Mouse (Mus musculus) MEL (cell line): Measurements from ENCODE around the gene Cep63. TPM values are rescaled to one million over a fixed set of nuclear protein-coding genes. Genes with fewer than 3 reads are reported as not detected.

Experiments
- DNase-seq: peaks from one replicate; pipeline ENCODE4 v3.0.0; 2011; ENCODE audit warnings: low read depth, low spot score
- H3K27ac ChIP-seq: 2 replicates; pipeline ENCODE4 v1.5.1; 2012; ENCODE audit warnings: low read depth, mild to moderate bottlenecking, control low read depth, low read length, moderate library complexity; ENCODE audit not compliant: control insufficient read depth
- H3K27me3 ChIP-seq, 2 experiments: fragments of 150-350 bp in 1 of 2; sonication (generic) in 1 of 2; 2 replicates each; pipeline ENCODE4 v1.6.1; 2012; ENCODE audit warnings: low read length in 2 of 2, mild to moderate bottlenecking in 2 of 2, improper control_type of control experiment in 1 of 2, moderate library complexity in 1 of 2; ENCODE audit not compliant: insufficient read depth in 2 of 2, control insufficient read depth in 1 of 2
- H3K36me3 ChIP-seq, 2 experiments: 2 replicates each; pipeline ENCODE4 v1.6.1; 2012 to 2014; ENCODE audit warnings: low read length in 2 of 2, improper control_type of control experiment in 1 of 2, inconsistent platforms in 1 of 2, mild to moderate bottlenecking in 1 of 2; ENCODE audit not compliant: insufficient read depth in 2 of 2, control insufficient read depth in 1 of 2
- H3K4me1 ChIP-seq, 2 experiments: fragments of 150-350 bp in 1 of 2; sonication (generic) in 1 of 2; 2 replicates each; pipeline ENCODE4 v1.6.1; 2012; ENCODE audit warnings: low read length in 2 of 2, improper control_type of control experiment in 1 of 2, mild to moderate bottlenecking in 1 of 2; ENCODE audit not compliant: insufficient read depth in 2 of 2, control insufficient read depth in 1 of 2
- H3K4me3 ChIP-seq, 2 experiments: fragments of 150-350 bp in 1 of 2; sonication (generic) in 1 of 2; 2 replicates each; pipeline ENCODE4 v1.5.1; 2012; ENCODE audit warnings: low read depth in 2 of 2, low read length in 2 of 2, mild to moderate bottlenecking in 2 of 2, moderate library complexity in 2 of 2, control low read depth in 1 of 2, improper control_type of control experiment in 1 of 2; ENCODE audit not compliant: control insufficient read depth in 1 of 2, insufficient read depth in 1 of 2
- H3K79me2 ChIP-seq: 2 replicates; pipeline ENCODE4 v1.6.1; 2012; ENCODE audit warnings: mild to moderate bottlenecking, low read length, moderate library complexity; ENCODE audit not compliant: control insufficient read depth, poor library complexity, insufficient read depth
- H3K9ac ChIP-seq: 2 replicates; pipeline ENCODE4 v1.6.1; 2012; ENCODE audit warnings: low read depth, mild to moderate bottlenecking, control low read depth, low read length, moderate library complexity; ENCODE audit not compliant: control insufficient read depth, poor library complexity, severe bottlenecking
- H3K9me3 ChIP-seq: fragments of 150-350 bp; sonication (generic); replicated peaks from 2 replicates; pipeline ENCODE4 v1.6.1; 2012; ENCODE audit warnings: mild to moderate bottlenecking, low read length, improper control_type of control experiment, moderate library complexity; ENCODE audit not compliant: insufficient read depth
- E2F4 ChIP-seq: IDR thresholded peaks from 2 replicates; pipeline ENCODE4 v1.6.1; 2011; ENCODE audit warnings: low read depth, low read length, improper control_type of control experiment, borderline replicate concordance
- JUND ChIP-seq: IDR thresholded peaks from 2 replicates; pipeline ENCODE4 v1.6.1; 2011; ENCODE audit warnings: low read depth, mild to moderate bottlenecking, improper control_type of control experiment, low read length
- MAX ChIP-seq: IDR thresholded peaks from 2 replicates; pipeline ENCODE4 v1.6.1; 2011; ENCODE audit warnings: low read length, improper control_type of control experiment
- ZC3H11A ChIP-seq: IDR thresholded peaks from 2 replicates; pipeline ENCODE4 v1.6.1; 2012; ENCODE audit warnings: low read depth, mild to moderate bottlenecking, inconsistent platforms, low read length, improper control_type of control experiment
- polyA plus RNA-seq, 2 experiments: library from polyadenylated mRNA; stranded (reverse) in 1 of 2; unstranded in 1 of 2; fragments of >175 nt in 1 of 2; fragments of >200 nt in 1 of 2; gene quantifications; 2 replicates each; pipeline versions ENCODE4 v1.2.1 to v1.2.4; 2012; ENCODE audit warnings: low replicate concordance in 2 of 2, low read depth in 1 of 2; ENCODE audit not compliant: insufficient read length in 2 of 2, insufficient read depth in 1 of 2, missing spikeins in 1 of 2
- total RNA-seq: library from RNA; depleted of rRNA; stranded (reverse); fragments of 300-350 nt; gene quantifications from 2 replicates; pipeline ENCODE4 v1.2.3, GENCODE M21; 2012; rRNA removed

Cep63 gene
- total and polyA plus RNA-seq, 3 experiments: 9.6 to 14.6 TPM; not detected in 1

DNA sequence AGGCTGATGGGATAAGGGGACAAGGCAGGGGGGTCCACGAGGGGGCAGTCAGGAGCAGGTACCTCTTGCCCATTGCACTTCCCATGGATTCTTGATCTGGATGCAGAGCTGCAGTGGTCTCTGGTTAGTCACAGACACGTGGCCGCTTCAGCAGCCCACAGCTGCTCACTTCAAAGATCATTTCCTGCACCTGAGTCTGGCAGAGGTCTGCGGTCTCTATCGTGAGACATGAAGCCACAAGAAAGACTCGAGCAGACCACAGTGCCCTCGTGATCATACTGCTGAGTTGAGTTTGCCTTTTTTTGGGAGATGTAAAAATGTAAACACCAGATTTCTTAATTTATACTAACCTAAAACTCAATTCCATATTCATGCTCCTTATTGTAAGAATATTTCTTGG lies 86.6 kb downstream of the Cep63 start (continued):
- no peak for TF ChIP-seq ZC3H11A

DNA sequence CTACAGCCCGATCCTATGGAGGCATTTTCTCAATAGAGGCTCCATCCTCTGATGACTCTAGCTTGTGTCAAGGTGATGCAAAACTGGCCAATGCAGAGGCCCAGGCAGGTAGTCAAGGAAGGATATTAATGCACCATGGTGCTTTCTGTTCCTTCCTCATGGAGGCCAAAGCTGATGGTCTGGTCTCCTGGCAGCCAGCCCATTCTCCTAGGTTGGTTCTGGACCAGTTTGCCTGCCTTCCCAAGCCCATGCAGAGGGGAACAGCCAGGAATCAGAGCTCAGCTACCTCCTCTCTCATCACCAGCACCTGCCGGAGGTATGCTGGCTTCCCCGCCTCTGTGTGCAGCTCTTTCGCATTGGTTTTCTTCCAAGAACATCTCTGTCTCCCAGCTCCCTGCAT lies 89.4 kb downstream of the Cep63 start:
- Histone ChIP-seq H3K27ac (no peak overlapping the region), H3K9me3 (no peaks in the 10 kb centered on the region)

More for the DNA sequence above, 89.4 kb downstream of the Cep63 start:
- TF ChIP-seq MAX (no peak), E2F4 (no peak), JUND (no peak)
- Histone ChIP-seq H3K9ac (no peak overlapping the region), H3K4me1 (no peaks in the 10 kb centered on the region), H3K36me3 (no peaks in the 10 kb centered on the region), H3K79me2 (no peaks in the 10 kb centered on the region), H3K4me3 (no peak overlapping the region), H3K27me3 (no peaks in the 10 kb centered on the region)
- no peak for DNase-seq

Other genes with a start within 250 kb of the Cep63 start
- gene Ky, start 120.8 kb downstream of the Cep63 start, total RNA-seq: not detected in 2 replicates
- not detected for gene Ky, start 120.8 kb downstream of the Cep63 start, polyA plus RNA-seq
- 89.9 and 94.9 TPM in 2 replicates for gene Anapc13, start 238 bp downstream of the Cep63 start, total RNA-seq
- gene Anapc13, start 238 bp downstream of the Cep63 start, polyA plus RNA-seq: 100 to 1,000 TPM in 1 of 2 experiments, not detected in 1; 113 TPM
- gene Amotl2, start 90.1 kb upstream of the Cep63 start, total RNA-seq: not detected in 2 replicates
- gene Amotl2, start 90.1 kb upstream of the Cep63 start, polyA plus RNA-seq: not detected
- 43.8 and 46.0 TPM in 2 replicates for gene Ryk, start 208.4 kb upstream of the Cep63 start, total RNA-seq
- 10 to 100 TPM; 46.4 to 47.3 TPM for gene Ryk, start 208.4 kb upstream of the Cep63 start, polyA plus RNA-seq